Mouse (Mus musculus) activated CD4-positive, CD25-positive, alpha-beta regulatory T cell, adult 9 weeks (primary cell): Measurements from ENCODE around the gene Tpsab1. TPM values are rescaled to one million over a fixed set of nuclear protein-coding genes. Genes with fewer than 3 reads are reported as not detected.

ENCODE experiments used
- polyA plus RNA-seq: library from polyadenylated mRNA; unstranded; fragments of 100-300 nt; shearing (Covaris generic); gene quantifications from one replicate; pipeline ENCODE4 v1.2.1, GENCODE M21; 2017

The Tpsab1 gene
- polyA plus RNA-seq = not detected

DNA sequence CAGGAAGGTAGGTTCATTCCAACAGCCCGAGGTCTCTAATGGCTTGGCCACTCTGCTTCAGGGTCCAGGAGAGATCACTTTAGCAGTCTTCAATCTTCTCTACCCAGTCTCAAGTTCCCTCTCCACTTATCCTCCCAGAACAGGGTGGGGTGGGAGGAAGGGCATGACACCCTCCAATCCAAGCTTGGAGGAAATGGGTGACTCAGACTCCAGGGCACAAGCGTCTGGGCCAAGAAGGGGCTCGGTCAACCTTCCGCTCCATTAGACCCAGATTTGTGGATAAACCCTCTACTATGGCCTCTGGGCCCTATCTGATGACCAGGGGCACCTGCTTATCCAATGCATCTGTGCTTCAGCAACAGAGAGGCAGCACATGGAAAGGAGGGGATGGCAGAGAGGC, at the start of gene Tpsab1:
Gene Tpsab1 (minus strand): TSS at position 101 of the 400 bp plus-strand sequence.

DNA sequence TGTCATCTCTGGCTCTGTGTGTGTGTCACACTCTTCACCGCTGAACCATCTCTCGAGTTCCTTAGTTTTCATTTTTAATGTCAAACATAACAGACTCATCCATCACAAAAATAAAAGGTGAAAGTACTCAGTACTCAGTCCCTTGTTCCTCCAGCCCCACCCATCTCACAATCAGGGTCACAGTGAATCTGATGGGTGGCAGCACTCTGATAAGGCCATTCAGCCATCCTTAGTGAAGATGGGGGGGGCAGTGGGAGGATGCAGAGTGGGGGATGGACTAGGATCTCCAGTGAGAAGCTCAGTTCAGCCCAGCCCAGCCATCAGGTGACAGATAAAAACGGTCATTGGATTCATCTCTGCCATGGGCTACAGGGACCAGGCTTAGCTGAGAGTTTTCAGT, 23.6 kb upstream of the Tpsab1 start, which contains the start of gene Tpsg1:
Gene Tpsg1 (plus strand): TSS at position 301 of the 400 bp plus-strand sequence.

DNA sequence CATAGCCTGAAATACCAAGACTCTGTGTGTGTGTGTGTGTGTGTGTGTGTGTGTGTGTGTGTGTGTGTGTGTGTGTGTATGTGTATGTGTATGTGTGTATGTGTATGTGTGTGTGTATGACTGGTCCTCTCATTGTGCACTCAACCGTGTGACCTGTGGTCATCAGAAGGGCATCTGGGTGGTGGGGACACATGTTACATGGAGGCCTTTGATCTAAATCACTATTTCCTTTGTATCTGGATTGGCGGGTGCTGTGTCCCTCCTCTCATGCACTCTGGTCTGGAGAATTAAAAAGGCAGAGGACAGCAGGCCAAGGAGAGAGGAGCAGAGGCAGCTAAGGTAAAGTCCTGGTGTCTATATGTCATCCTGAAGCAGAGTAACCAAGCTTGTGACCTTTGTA, 20.6 kb upstream of the Tpsab1 start, which contains the start of gene Tpsb2:
Gene Tpsb2 (plus strand): TSS at position 301 of the 400 bp plus-strand sequence.

DNA sequence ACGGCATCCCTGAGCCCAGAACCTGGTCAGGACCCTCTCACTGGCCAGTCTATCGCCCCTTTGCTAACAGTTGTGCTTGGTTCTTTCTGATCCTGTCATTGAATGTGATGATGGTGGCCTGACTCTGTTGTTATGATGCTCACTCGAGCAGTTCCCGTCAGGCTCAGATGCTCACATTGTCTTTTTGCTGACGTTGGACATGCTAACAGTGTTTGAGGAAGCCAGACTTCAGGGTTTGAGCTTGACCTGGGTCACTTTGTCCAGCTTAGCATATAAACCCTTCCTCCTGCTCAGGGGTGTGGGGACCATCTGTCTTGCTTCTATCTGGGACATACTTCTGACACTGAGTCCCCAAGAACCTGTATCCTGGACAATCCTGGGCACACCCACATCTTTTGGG, 27.0 kb downstream of the Tpsab1 start, which contains the start of gene Prss29:
Gene Prss29 (plus strand): TSS at position 301 of the 400 bp plus-strand sequence.

DNA sequence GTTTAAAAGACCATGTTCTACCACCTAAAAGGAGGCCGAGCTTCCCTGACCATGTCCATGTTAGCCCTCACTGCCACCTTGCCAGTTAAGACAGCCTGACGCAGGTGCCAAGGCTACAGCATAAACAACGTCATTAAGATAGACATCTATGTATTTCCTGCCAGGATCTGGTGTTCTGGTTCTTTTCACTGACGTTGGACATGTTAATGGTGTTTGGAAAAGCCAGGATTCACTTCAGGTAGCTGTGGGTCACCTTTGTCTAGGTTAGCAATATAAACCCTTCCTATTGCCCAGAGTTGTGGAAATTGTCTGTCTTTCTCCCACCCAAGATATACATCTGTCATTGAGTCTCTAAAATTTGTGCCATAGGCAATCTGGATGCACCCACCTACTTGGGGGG, 37.0 kb downstream of the Tpsab1 start, which contains the start of gene Prss28:
Gene Prss28 (plus strand): TSS at position 301 of the 400 bp plus-strand sequence.

DNA sequence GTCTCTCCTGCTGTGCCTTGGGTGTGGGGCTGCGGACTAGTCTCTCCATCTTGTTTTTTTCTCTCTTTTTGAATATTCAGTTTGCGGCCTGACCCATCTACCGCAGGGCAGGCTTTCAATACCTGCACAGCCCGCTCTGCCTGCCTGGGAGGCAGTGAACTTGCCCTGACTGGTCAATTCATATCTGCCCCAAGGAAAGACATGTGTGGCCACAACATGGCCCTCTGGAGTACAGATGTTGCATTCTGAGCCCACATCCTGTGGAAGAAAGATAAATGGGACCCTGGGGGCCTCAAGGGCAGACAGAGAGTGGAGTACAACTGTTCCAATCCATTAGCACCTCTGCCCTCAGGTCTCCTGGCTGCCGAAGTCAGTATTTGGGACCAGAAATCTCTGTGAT, 47.3 kb downstream of the Tpsab1 start, which contains the start of gene Prss34:
Gene Prss34 (plus strand): TSS at position 301 of the 400 bp plus-strand sequence.

Other genes starting within 250 kb of the Tpsab1 start
- gene Telo2, start 229.6 kb downstream of the Tpsab1 start, polyA plus RNA-seq = 24.8 TPM
- not detected for gene Ptx4, start 224.8 kb downstream of the Tpsab1 start, polyA plus RNA-seq
- gene Clcn7, start 212.2 kb downstream of the Tpsab1 start, polyA plus RNA-seq = 41.9 TPM
- gene Ccdc154, start 183.1 kb downstream of the Tpsab1 start, polyA plus RNA-seq = not detected
- not detected for gene Gm38655, start 170.1 kb downstream of the Tpsab1 start, polyA plus RNA-seq
- gene BC003965, start 161.0 kb downstream of the Tpsab1 start, polyA plus RNA-seq = 26.0 TPM
- gene Unkl, start 157.2 kb downstream of the Tpsab1 start, polyA plus RNA-seq = 46.6 TPM
- gene Gnptg, start 105.4 kb downstream of the Tpsab1 start, polyA plus RNA-seq = 89.9 TPM
- 45.3 TPM for gene Tsr3, start 105.4 kb downstream of the Tpsab1 start, polyA plus RNA-seq
- gene Baiap3, start 89.2 kb downstream of the Tpsab1 start, polyA plus RNA-seq = 42.3 TPM
- 525 TPM for gene Ube2i, start 70.9 kb downstream of the Tpsab1 start, polyA plus RNA-seq
- gene Prss34, start 47.2 kb downstream of the Tpsab1 start, polyA plus RNA-seq = not detected
- not detected for gene Prss28, start 36.9 kb downstream of the Tpsab1 start, polyA plus RNA-seq
- gene Prss29, start 26.9 kb downstream of the Tpsab1 start, polyA plus RNA-seq = not detected
- gene Tpsb2, start 20.7 kb upstream of the Tpsab1 start, polyA plus RNA-seq = not detected
- gene Tpsg1, start 23.7 kb upstream of the Tpsab1 start, polyA plus RNA-seq = not detected
- gene Cacna1h, start 88.2 kb upstream of the Tpsab1 start, polyA plus RNA-seq = not detected
- gene Tekt4, start 109.1 kb upstream of the Tpsab1 start, polyA plus RNA-seq = not detected
- not detected for gene Sstr5, start 151.7 kb upstream of the Tpsab1 start, polyA plus RNA-seq
- not detected for gene Sox8, start 225.1 kb upstream of the Tpsab1 start, polyA plus RNA-seq
- gene Lmf1, start 233.5 kb upstream of the Tpsab1 start, polyA plus RNA-seq = 25.6 TPM